Mouse (Mus musculus) midbrain, embryonic 15.5 days (tissue): ENCODE data around the gene Ctnna3. TPM values are rescaled to one million over a fixed set of nuclear protein-coding genes. Genes with fewer than 3 reads are reported as not detected.

ENCODE experiments used
- ATAC-seq: fragments of 200-750 bp; cut with Nextera tagmentation; replicated peaks from 2 replicates; pipeline ENCODE4 v1.8.0; 2017; ENCODE audit warnings: moderate TSS enrichment
- H3K27ac ChIP-seq: fragments of 300-500 bp; sonication (generic); 2 replicates; pipeline ENCODE4 v1.5.1; 2015; ENCODE audit warnings: mild to moderate bottlenecking, inconsistent platforms
- H3K27me3 ChIP-seq: fragments of 300-500 bp; sonication (generic); replicated peaks from 2 replicates; pipeline ENCODE4 v1.6.1; 2015; ENCODE audit warnings: inconsistent platforms
- H3K36me3 ChIP-seq: fragments of 300-500 bp; sonication (generic); replicated peaks from 2 replicates; pipeline ENCODE4 v1.6.1; 2015; ENCODE audit warnings: inconsistent platforms
- H3K4me1 ChIP-seq: fragments of 300-500 bp; sonication (generic); 2 replicates; pipeline ENCODE4 v1.6.1; 2015; ENCODE audit warnings: inconsistent platforms
- H3K4me2 ChIP-seq: fragments of 300-500 bp; sonication (generic); 2 replicates; pipeline ENCODE4 v1.6.1; 2015; ENCODE audit warnings: inconsistent platforms, mild to moderate bottlenecking, moderate library complexity
- H3K4me3 ChIP-seq: fragments of 300-500 bp; sonication (generic); 2 replicates; pipeline ENCODE4 v1.5.1; 2015; ENCODE audit warnings: mild to moderate bottlenecking, inconsistent platforms
- H3K9ac ChIP-seq: fragments of 300-500 bp; sonication (generic); 2 replicates; pipeline ENCODE4 v1.6.1; 2015; ENCODE audit warnings: mild to moderate bottlenecking, inconsistent platforms
- H3K9me3 ChIP-seq: fragments of 300-500 bp; sonication (generic); 2 replicates; pipeline ENCODE4 v1.6.1; 2016; ENCODE audit warnings: inconsistent platforms
- WGBS: fragments of 180-500 bp; shearing (Covaris S2); methylation state at CpG from one replicate; pipeline ENCODE4 v1.1.7; 2015; ENCODE audit warnings: mixed read lengths; 5-methylcytosine and 5-hydroxymethylcytosine counted together
- polyA plus RNA-seq: library from polyadenylated mRNA; unstranded; fragments of >200 nt; fragmentation: Nextera tagmentation; extraction: Ambion mirVana; gene quantifications from 2 replicates; pipeline ENCODE4 v1.2.1, GENCODE M21; 2015

Gene Ctnna3
- polyA plus RNA-seq, 1 experiment from 2014 or later, result 0.80 TPM

GRCm38 (mm10) chr10:64001531-64001930 lies 571.6 kb downstream of the Ctnna3 start:
- Histone ChIP-seq H3K27me3 (no peaks in the 10 kb centered on the region), H3K4me2 (no peak overlapping the region), H3K36me3 (no peaks in the 10 kb centered on the region), H3K9me3 (no peaks in the 10 kb centered on the region), H3K4me3 (no peak overlapping the region), H3K9ac (no peak overlapping the region), H3K4me1 (no peaks in the 10 kb centered on the region), H3K27ac (no peak overlapping the region)
- no peak for ATAC-seq
- WGBS, result 84% methylated on average over 6 of the region's 6 CpGs

DNA sequence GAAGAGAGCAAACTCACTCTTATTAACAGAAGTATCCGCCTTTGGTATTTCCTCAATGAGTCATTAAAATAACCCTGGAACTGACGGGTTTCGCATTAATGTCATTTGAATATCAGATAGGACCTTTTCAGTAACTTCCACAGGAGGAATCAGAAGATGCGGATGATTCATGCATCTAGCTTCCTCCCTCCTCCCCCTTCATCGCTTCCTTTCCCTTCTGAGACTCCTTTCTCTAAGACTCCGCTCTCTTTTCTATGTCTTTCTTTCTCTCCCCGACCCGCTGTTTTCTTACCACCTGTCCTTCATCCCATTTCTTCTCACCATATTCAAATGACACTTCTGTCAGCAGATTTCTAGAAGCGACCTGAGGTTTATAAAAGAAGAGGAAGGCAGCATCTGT lies 572.1 kb downstream of the Ctnna3 start:
- no peak for ATAC-seq

DNA sequence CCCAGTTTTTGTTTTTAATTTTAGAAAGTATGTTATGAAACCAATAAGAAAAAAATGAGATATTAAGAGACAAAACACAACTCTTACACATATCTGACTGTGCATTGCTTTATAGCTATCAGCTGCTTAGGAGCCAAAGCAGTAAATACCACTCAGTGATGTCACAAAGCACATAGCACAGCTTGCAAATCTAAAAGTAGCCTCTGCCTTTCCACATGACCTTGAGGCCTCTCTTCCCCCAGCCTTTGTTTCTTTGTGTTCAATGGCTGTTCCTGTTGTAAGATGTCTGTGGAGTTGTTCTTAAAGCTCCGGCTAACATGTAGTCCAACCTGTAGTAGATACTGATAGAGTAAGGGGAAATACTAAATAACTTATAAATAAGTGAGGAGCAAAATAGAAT lies 590.4 kb downstream of the Ctnna3 start:
- no peak for ATAC-seq
- Histone ChIP-seq H3K4me2 (no peak overlapping the region), H3K27me3 (no peaks in the 10 kb centered on the region), H3K9ac (no peak overlapping the region), H3K4me3 (no peak overlapping the region), H3K9me3 (no peaks in the 10 kb centered on the region), H3K4me1 (no peaks in the 10 kb centered on the region), H3K36me3 (no peaks in the 10 kb centered on the region), H3K27ac (no peak overlapping the region)
- WGBS, result 88% methylated on average over 1 of the region's 1 CpGs

More for the DNA sequence above, 572.1 kb downstream of the Ctnna3 start:
- Histone ChIP-seq H3K4me1 (no peaks in the 10 kb centered on the region), H3K9me3 (no peaks in the 10 kb centered on the region), H3K27ac (no peak overlapping the region), H3K4me2 (no peak overlapping the region), H3K9ac (no peak overlapping the region), H3K36me3 (no peaks in the 10 kb centered on the region), H3K27me3 (no peaks in the 10 kb centered on the region), H3K4me3 (no peak overlapping the region)
- WGBS, result 79% methylated on average over 9 of the region's 9 CpGs

- Histone ChIP-seq H3K4me2 (no peak overlapping the region), H3K4me3 (no peak overlapping the region), H3K27me3 (no peaks in the 10 kb centered on the region), H3K36me3 (no peaks in the 10 kb centered on the region), H3K27ac (no peak overlapping the region), H3K9me3 (no peaks in the 10 kb centered on the region), H3K9ac (no peak overlapping the region), H3K4me1 (no peaks in the 10 kb centered on the region)
- 69% methylated on average over 6 of the region's 6 CpGs for WGBS
- no peak for ATAC-seq
Measured at GRCm38 (mm10) chr10:64023340-64023739, 593.4 kb downstream of the Ctnna3 start.

DNA sequence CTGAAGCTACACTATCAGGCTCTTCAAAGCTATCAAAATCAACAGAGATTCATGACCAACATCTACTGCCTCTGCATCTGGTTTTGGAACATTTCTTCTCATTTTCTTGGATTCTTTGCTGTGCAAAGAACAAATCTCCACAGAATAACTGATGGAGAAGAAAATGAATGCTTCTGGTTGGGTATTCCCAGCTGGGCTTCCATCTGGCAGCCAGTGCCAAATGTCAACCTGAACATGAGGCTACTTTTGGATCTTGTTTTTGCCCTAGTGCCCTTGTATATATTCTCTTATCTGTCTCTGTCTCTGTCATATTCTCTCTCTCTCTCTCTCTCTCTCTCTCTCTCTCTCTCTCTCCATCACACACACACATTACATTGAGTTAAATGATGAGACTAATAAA lies 601.0 kb downstream of the Ctnna3 start:
- H3K27ac ChIP-seq, result no peak overlapping the region
- no peak overlapping the region for H3K4me3 ChIP-seq
- H3K9me3 ChIP-seq, result no peaks in the 10 kb centered on the region
- no peaks in the 10 kb centered on the region for H3K36me3 ChIP-seq
- no peaks in the 10 kb centered on the region for H3K27me3 ChIP-seq
- ATAC-seq, result no peak
- no peak overlapping the region for H3K4me2 ChIP-seq
- H3K9ac ChIP-seq, result no peak overlapping the region
- no peaks in the 10 kb centered on the region for H3K4me1 ChIP-seq

DNA sequence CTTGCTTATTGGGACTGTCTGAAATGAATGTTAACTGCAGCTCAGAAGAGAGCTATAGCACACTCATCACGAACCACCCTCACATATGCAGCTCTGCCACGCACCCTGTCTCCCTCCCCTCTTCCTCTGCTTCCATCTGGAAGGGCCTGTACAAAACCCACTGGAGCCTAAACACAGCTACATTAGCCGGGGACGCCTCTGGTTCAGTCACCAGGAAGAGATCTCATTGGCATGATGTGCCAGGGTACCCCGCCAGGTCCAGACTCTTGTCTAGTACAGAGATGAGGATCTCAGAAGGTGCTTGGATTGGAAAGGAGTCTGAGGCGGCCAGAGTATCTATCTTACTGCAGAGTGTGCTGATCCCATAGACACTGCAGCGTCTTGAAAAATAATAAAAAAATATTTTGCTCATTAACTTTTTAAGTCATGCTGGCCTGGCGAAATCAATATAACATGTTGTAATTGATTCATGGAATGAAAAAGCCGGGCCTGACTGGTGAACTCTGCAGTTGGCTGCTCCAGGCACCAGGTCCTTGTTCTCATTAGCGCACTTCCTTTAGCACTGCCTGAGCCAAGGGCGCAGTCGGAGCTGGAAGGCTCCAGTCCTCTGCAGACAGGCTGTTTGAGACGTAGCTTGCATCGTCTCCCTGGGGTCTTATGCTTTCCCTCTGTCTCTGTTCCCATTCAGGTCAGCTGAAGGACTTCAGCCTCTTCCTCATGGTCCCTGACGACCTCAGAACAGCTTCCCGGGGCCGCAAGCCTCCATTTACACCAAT lies 610.0 kb downstream of the Ctnna3 start:
- Histone ChIP-seq H3K4me2 (no peak overlapping the region), H3K9ac (no peak overlapping the region), H3K4me3 (no peak overlapping the region), H3K36me3 (no peaks in the 10 kb centered on the region), H3K4me1 (peaks cover 4% of the 10 kb centered on the region; the same call in 1 of the 2 replicates), H3K27me3 (no peaks in the 10 kb centered on the region), H3K9me3 (no peaks in the 10 kb centered on the region), H3K27ac (no peak overlapping the region)
- 73% methylated on average over 17 of the region's 17 CpGs for WGBS
- ATAC-seq, result peak; percentile 75; the same call in 1 of the 2 replicates

DNA sequence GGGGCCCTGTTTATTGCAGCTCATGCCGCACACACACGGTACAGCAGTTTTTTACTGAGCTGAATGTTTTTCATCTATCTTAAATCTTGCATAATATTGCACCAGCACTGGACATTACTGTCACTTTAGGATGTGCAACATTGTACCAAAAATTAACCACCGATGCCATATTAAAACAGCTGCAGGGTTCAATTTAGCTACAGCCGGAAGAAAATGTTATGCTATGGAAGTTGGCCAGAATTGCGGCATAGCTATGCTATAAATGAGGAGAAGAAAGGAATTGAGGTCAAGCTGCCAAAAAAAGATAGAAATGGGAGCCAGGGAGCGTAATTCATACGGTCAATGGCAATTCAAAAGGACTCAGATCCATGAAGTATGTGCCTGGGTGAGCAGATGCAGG lies 611.3 kb downstream of the Ctnna3 start:
- Histone ChIP-seq H3K27ac (no peak overlapping the region), H3K4me3 (no peak overlapping the region), H3K36me3 (no peaks in the 10 kb centered on the region), H3K9me3 (no peaks in the 10 kb centered on the region), H3K4me1 (peaks cover 4% of the 10 kb centered on the region; the same call in 1 of the 2 replicates), H3K4me2 (no peak overlapping the region), H3K27me3 (no peaks in the 10 kb centered on the region), H3K9ac (no peak overlapping the region)
- no peak for ATAC-seq
- 89% methylated on average over 7 of the region's 7 CpGs for WGBS

- H3K27me3 ChIP-seq, result no peaks in the 10 kb centered on the region
- no peak overlapping the region for H3K9ac ChIP-seq
- H3K36me3 ChIP-seq, result no peaks in the 10 kb centered on the region
- no peak overlapping the region for H3K4me2 ChIP-seq
- ATAC-seq, result no peak
- no peak overlapping the region for H3K27ac ChIP-seq
- WGBS, result 84% methylated on average over 11 of the region's 11 CpGs
- no peak overlapping the region for H3K4me3 ChIP-seq
- peaks cover 4% of the 10 kb centered on the region; the same call in 1 of the 2 replicates for H3K4me1 ChIP-seq
- no peaks in the 10 kb centered on the region for H3K9me3 ChIP-seq
Measured at GRCm38 (mm10) chr10:64041892-64042291, 612.0 kb downstream of the Ctnna3 start.

GRCm38 (mm10) chr10:64049151-64049550 lies 619.3 kb downstream of the Ctnna3 start:
- no peak overlapping the region for H3K4me2 ChIP-seq
- 90% methylated on average over 6 of the region's 6 CpGs for WGBS
- H3K9me3 ChIP-seq, result no peaks in the 10 kb centered on the region
- H3K9ac ChIP-seq, result no peak overlapping the region
- no peak for ATAC-seq
- H3K27me3 ChIP-seq, result no peaks in the 10 kb centered on the region
- H3K27ac ChIP-seq, result no peak overlapping the region
- H3K36me3 ChIP-seq, result no peaks in the 10 kb centered on the region
- no peaks in the 10 kb centered on the region for H3K4me1 ChIP-seq
- H3K4me3 ChIP-seq, result no peak overlapping the region

GRCm38 (mm10) chr10:64049946-64050345 lies 620.0 kb downstream of the Ctnna3 start:
- Histone ChIP-seq H3K4me1 (no peaks in the 10 kb centered on the region), H3K36me3 (no peaks in the 10 kb centered on the region), H3K4me3 (no peak overlapping the region), H3K9me3 (no peaks in the 10 kb centered on the region), H3K27ac (no peak overlapping the region), H3K9ac (no peak overlapping the region), H3K27me3 (no peaks in the 10 kb centered on the region), H3K4me2 (no peak overlapping the region)
- WGBS, result 78% methylated on average over 6 of the region's 6 CpGs
- no peak for ATAC-seq

GRCm38 (mm10) chr10:64063704-64064103 lies 633.8 kb downstream of the Ctnna3 start:
- Histone ChIP-seq H3K9me3 (no peaks in the 10 kb centered on the region), H3K27ac (no peak overlapping the region), H3K4me3 (no peak overlapping the region), H3K27me3 (no peaks in the 10 kb centered on the region), H3K4me2 (no peak overlapping the region), H3K4me1 (no peaks in the 10 kb centered on the region), H3K36me3 (no peaks in the 10 kb centered on the region), H3K9ac (no peak overlapping the region)
- 89% methylated on average over 9 of the region's 9 CpGs for WGBS
- no peak for ATAC-seq

DNA sequence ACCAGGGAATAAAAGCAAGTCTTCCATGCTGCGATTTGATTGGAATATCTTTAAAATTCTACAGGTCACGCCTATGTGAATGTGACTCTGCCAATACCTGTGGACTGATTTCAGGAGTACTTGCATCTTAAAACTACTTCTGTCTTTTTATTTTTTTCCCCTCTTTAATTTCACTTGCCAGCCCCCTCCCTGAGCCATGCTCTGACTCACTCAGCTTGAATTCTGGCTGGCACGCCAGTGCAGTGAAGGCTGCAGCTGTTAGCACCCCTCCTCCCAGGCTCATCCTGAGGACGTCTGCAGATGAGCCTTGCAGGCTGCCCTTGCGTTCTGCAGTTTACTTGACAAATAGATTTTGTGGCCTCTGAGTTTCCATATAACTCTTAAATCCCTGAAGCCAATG lies 646.0 kb downstream of the Ctnna3 start:
- 37% methylated on average over 5 of the region's 5 CpGs for WGBS
- 0 out of 2 replicates have a peak, but pooled peaks have one; percentile 58 for ATAC-seq
- H3K4me2 ChIP-seq, result no peak overlapping the region
- no peak overlapping the region for H3K4me3 ChIP-seq
- no peaks in the 10 kb centered on the region for H3K36me3 ChIP-seq
- no peak overlapping the region for H3K27ac ChIP-seq
- H3K27me3 ChIP-seq, result no peaks in the 10 kb centered on the region
- no peaks in the 10 kb centered on the region for H3K9me3 ChIP-seq
- H3K9ac ChIP-seq, result no peak overlapping the region
- H3K4me1 ChIP-seq, result peaks cover 13% of the 10 kb centered on the region; the same call in 1 of the 2 replicates
